Mouse (Mus musculus) monocyte, adult 2 months (primary cell): ENCODE data around the gene Prkg2.

Experiments used
- DNase-seq, 2 experiments: peaks; one replicate each; pipeline ENCODE4 v3.0.0; 2022; ENCODE audit warnings: low spot score in 2 of 2, low read depth in 1 of 2

Gene Prkg2

GRCm38 (mm10) chr5:98978316-98978715, 58.8 kb downstream of the Prkg2 start:
- no peak for DNase-seq

- DNase-seq: no peak
Measured at GRCm38 (mm10) chr5:98975877-98976672, 61.1 kb downstream of the Prkg2 start.

- DNase-seq: no peak
Measured at GRCm38 (mm10) chr5:98966679-98967078, 70.5 kb downstream of the Prkg2 start.

- no peak for DNase-seq
Measured at GRCm38 (mm10) chr5:98965139-98965538, 72.0 kb downstream of the Prkg2 start.

- no peak for DNase-seq
Measured at GRCm38 (mm10) chr5:98964367-98964766, 72.8 kb downstream of the Prkg2 start.

- no peak for DNase-seq
Measured at GRCm38 (mm10) chr5:98962472-98962871, 74.7 kb downstream of the Prkg2 start.

GRCm38 (mm10) chr5:98955576-98955975, 81.6 kb downstream of the Prkg2 start:
- no peak for DNase-seq

GRCm38 (mm10) chr5:98953386-98953785, 83.8 kb downstream of the Prkg2 start:
- no peak for DNase-seq

- no peak for DNase-seq
Measured at GRCm38 (mm10) chr5:98951566-98951965, 85.6 kb downstream of the Prkg2 start.

GRCm38 (mm10) chr5:98950495-98951092, 86.6 kb downstream of the Prkg2 start:
- DNase-seq: no peak

- no peak for DNase-seq
Measured at GRCm38 (mm10) chr5:98949784-98950183, 87.4 kb downstream of the Prkg2 start.

- DNase-seq: no peak
Measured at GRCm38 (mm10) chr5:98946656-98947055, 90.5 kb downstream of the Prkg2 start.

GRCm38 (mm10) chr5:98946117-98946620, 91.0 kb downstream of the Prkg2 start:
- no peak for DNase-seq

- no peak for DNase-seq
Measured at GRCm38 (mm10) chr5:98943776-98944175, 93.4 kb downstream of the Prkg2 start.

GRCm38 (mm10) chr5:98940731-98941130, 96.4 kb downstream of the Prkg2 start:
- DNase-seq: no peak

GRCm38 (mm10) chr5:98939631-98940208, 97.4 kb downstream of the Prkg2 start:
- no peak for DNase-seq

- no peak for DNase-seq
Measured at GRCm38 (mm10) chr5:98939116-98939515, 98.0 kb downstream of the Prkg2 start.

GRCm38 (mm10) chr5:98937879-98938278, 99.3 kb downstream of the Prkg2 start:
- no peak for DNase-seq

- DNase-seq: no peak
Measured at GRCm38 (mm10) chr5:98936650-98937049, 100.5 kb downstream of the Prkg2 start.

GRCm38 (mm10) chr5:98935930-98936329, 101.2 kb downstream of the Prkg2 start:
- no peak for DNase-seq

- DNase-seq: no peak
Measured at GRCm38 (mm10) chr5:98922921-98923320, 114.2 kb downstream of the Prkg2 start.

- no peak for DNase-seq
Measured at GRCm38 (mm10) chr5:98921608-98922007, 115.5 kb downstream of the Prkg2 start.
